Mouse (Mus musculus) MEL (cell line): ENCODE measurements around the gene Trappc2l. TPM values are rescaled to one million over a fixed set of nuclear protein-coding genes. Genes with fewer than 3 reads are reported as not detected.

Experiments used
- DNase-seq: peaks from one replicate; pipeline ENCODE4 v3.0.0; 2011; ENCODE audit warnings: low read depth, low spot score
- H3K27ac ChIP-seq: 2 replicates; pipeline ENCODE4 v1.5.1; 2012; ENCODE audit warnings: low read depth, mild to moderate bottlenecking, control low read depth, low read length, moderate library complexity; ENCODE audit not compliant: control insufficient read depth
- H3K27me3 ChIP-seq, 2 experiments: fragments of 150-350 bp in 1 of 2; sonication (generic) in 1 of 2; 2 replicates each; pipeline ENCODE4 v1.6.1; 2012; ENCODE audit warnings: low read length in 2 of 2, mild to moderate bottlenecking in 2 of 2, improper control_type of control experiment in 1 of 2, moderate library complexity in 1 of 2; ENCODE audit not compliant: insufficient read depth in 2 of 2, control insufficient read depth in 1 of 2
- H3K36me3 ChIP-seq, 2 experiments: 2 replicates each; pipeline ENCODE4 v1.6.1; 2012 to 2014; ENCODE audit warnings: low read length in 2 of 2, improper control_type of control experiment in 1 of 2, inconsistent platforms in 1 of 2, mild to moderate bottlenecking in 1 of 2; ENCODE audit not compliant: insufficient read depth in 2 of 2, control insufficient read depth in 1 of 2
- H3K4me1 ChIP-seq, 2 experiments: fragments of 150-350 bp in 1 of 2; sonication (generic) in 1 of 2; 2 replicates each; pipeline ENCODE4 v1.6.1; 2012; ENCODE audit warnings: low read length in 2 of 2, improper control_type of control experiment in 1 of 2, mild to moderate bottlenecking in 1 of 2; ENCODE audit not compliant: insufficient read depth in 2 of 2, control insufficient read depth in 1 of 2
- H3K4me3 ChIP-seq, 2 experiments: fragments of 150-350 bp in 1 of 2; sonication (generic) in 1 of 2; 2 replicates each; pipeline ENCODE4 v1.5.1; 2012; ENCODE audit warnings: low read depth in 2 of 2, low read length in 2 of 2, mild to moderate bottlenecking in 2 of 2, moderate library complexity in 2 of 2, control low read depth in 1 of 2, improper control_type of control experiment in 1 of 2; ENCODE audit not compliant: control insufficient read depth in 1 of 2, insufficient read depth in 1 of 2
- H3K79me2 ChIP-seq: 2 replicates; pipeline ENCODE4 v1.6.1; 2012; ENCODE audit warnings: mild to moderate bottlenecking, low read length, moderate library complexity; ENCODE audit not compliant: control insufficient read depth, poor library complexity, insufficient read depth
- H3K9ac ChIP-seq: 2 replicates; pipeline ENCODE4 v1.6.1; 2012; ENCODE audit warnings: low read depth, mild to moderate bottlenecking, control low read depth, low read length, moderate library complexity; ENCODE audit not compliant: control insufficient read depth, poor library complexity, severe bottlenecking
- H3K9me3 ChIP-seq: fragments of 150-350 bp; sonication (generic); replicated peaks from 2 replicates; pipeline ENCODE4 v1.6.1; 2012; ENCODE audit warnings: mild to moderate bottlenecking, low read length, improper control_type of control experiment, moderate library complexity; ENCODE audit not compliant: insufficient read depth
- CHD1 ChIP-seq: IDR thresholded peaks from 2 replicates; pipeline ENCODE4 v1.6.1; 2012; ENCODE audit warnings: low read depth, mild to moderate bottlenecking, inconsistent platforms, low read length, improper control_type of control experiment
- CHD2 ChIP-seq: IDR thresholded peaks from 2 replicates; pipeline ENCODE4 v1.6.1; 2011; ENCODE audit warnings: low read length, improper control_type of control experiment
- E2F4 ChIP-seq: IDR thresholded peaks from 2 replicates; pipeline ENCODE4 v1.6.1; 2011; ENCODE audit warnings: low read depth, low read length, improper control_type of control experiment, borderline replicate concordance
- ELF1 ChIP-seq: IDR thresholded peaks from 2 replicates; pipeline ENCODE4 v1.6.1; 2014; ENCODE audit warnings: low read depth, mild to moderate bottlenecking, inconsistent platforms, low read length, improper control_type of control experiment, moderate library complexity
- MAX ChIP-seq: IDR thresholded peaks from 2 replicates; pipeline ENCODE4 v1.6.1; 2011; ENCODE audit warnings: low read length, improper control_type of control experiment
- MXI1 ChIP-seq: IDR thresholded peaks from 2 replicates; pipeline ENCODE4 v1.6.1; 2011; ENCODE audit warnings: mild to moderate bottlenecking, low read depth, low read length, improper control_type of control experiment
- MYB ChIP-seq: IDR thresholded peaks from 2 replicates; pipeline ENCODE4 v1.6.1; 2011; ENCODE audit warnings: mild to moderate bottlenecking, low read depth, low read length, improper control_type of control experiment
- MYC ChIP-seq: IDR thresholded peaks from 2 replicates; pipeline ENCODE4 v1.6.1; 2011; ENCODE audit warnings: low read depth, mild to moderate bottlenecking, low read length, improper control_type of control experiment, moderate library complexity
- POLR2A ChIP-seq, 2 experiments: IDR thresholded peaks; 2 replicates each; pipeline ENCODE4 v1.6.1; 2011 to 2012; ENCODE audit warnings: low read length in 2 of 2, mild to moderate bottlenecking in 2 of 2, control low read depth in 1 of 2, improper control_type of control experiment in 1 of 2, low read depth in 1 of 2, moderate library complexity in 1 of 2; ENCODE audit not compliant: control insufficient read depth in 1 of 2, insufficient read depth in 1 of 2, poor library complexity in 1 of 2
- POLR2AphosphoS2 ChIP-seq: IDR thresholded peaks from 2 replicates; pipeline ENCODE4 v1.6.1; 2011; ENCODE audit warnings: low read length, improper control_type of control experiment
- POLR2AphosphoS5 ChIP-seq: IDR thresholded peaks from 2 replicates; pipeline ENCODE4 v1.6.1; 2012; ENCODE audit warnings: low read depth, borderline replicate concordance, mild to moderate bottlenecking, inconsistent platforms, low read length, moderate library complexity, mixed read lengths
- SMC3 ChIP-seq: IDR thresholded peaks from 2 replicates; pipeline ENCODE4 v1.6.1; 2011; ENCODE audit warnings: low read depth, low read length, improper control_type of control experiment
- USF1 ChIP-seq: IDR thresholded peaks from 2 replicates; pipeline ENCODE4 v1.6.1; 2014; ENCODE audit warnings: low read depth, mild to moderate bottlenecking, inconsistent platforms, low read length, improper control_type of control experiment, moderate library complexity
- ZNF384 ChIP-seq: IDR thresholded peaks from 2 replicates; pipeline ENCODE4 v1.6.1; 2012; ENCODE audit warnings: low read depth, mild to moderate bottlenecking, inconsistent platforms, low read length, improper control_type of control experiment
- polyA plus RNA-seq, 2 experiments: library from polyadenylated mRNA; stranded (reverse) in 1 of 2; unstranded in 1 of 2; fragments of >175 nt in 1 of 2; fragments of >200 nt in 1 of 2; gene quantifications; 2 replicates each; pipeline versions ENCODE4 v1.2.1 to v1.2.4; 2012; ENCODE audit warnings: low replicate concordance in 2 of 2, low read depth in 1 of 2; ENCODE audit not compliant: insufficient read length in 2 of 2, insufficient read depth in 1 of 2, missing spikeins in 1 of 2
- total RNA-seq: library from RNA; depleted of rRNA; stranded (reverse); fragments of 300-350 nt; gene quantifications from 2 replicates; pipeline ENCODE4 v1.2.3, GENCODE M21; 2012

Gene Trappc2l
- total and polyA plus RNA-seq, 3 experiments = 15.1 to 21.7 TPM; not detected in 1

DNA sequence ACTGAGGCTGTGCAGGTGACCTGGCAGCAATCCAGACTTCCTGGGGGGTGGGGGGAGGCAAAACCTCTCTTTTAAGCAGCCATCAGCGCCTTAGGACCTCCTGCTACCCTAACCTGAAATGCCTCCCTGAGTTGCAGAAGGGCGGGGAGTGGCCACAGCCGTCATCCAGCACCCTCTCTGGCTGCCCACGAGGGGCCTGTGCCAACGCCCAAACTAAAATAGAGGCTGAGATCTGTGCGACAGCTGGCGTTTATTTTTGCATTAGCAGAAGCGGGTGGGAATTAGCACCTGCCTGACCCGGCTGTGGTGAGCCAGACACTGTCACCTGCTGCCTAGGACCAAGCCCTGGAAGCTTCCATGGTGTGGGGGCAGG is 25.3 kb downstream of the Trappc2l start:
- Histone ChIP-seq H3K9ac (no peak overlapping the region), H3K27ac (no peak overlapping the region), H3K36me3 (peaks cover 12 to 16% of the 10 kb centered on the region in 2 experiments), H3K9me3 (no peaks in the 10 kb centered on the region), H3K79me2 (no peaks in the 10 kb centered on the region), H3K27me3 (no peaks in the 10 kb centered on the region), H3K4me1 (peaks cover 0 to 20% of the 10 kb centered on the region in 2 experiments; a peak in 2 of 4 replicates), H3K4me3 (no peak overlapping the region)
- TF ChIP-seq CHD2 (no peak), MYB (no peak), POLR2AphosphoS5 (no peak)
- no peak for DNase-seq

DNA sequence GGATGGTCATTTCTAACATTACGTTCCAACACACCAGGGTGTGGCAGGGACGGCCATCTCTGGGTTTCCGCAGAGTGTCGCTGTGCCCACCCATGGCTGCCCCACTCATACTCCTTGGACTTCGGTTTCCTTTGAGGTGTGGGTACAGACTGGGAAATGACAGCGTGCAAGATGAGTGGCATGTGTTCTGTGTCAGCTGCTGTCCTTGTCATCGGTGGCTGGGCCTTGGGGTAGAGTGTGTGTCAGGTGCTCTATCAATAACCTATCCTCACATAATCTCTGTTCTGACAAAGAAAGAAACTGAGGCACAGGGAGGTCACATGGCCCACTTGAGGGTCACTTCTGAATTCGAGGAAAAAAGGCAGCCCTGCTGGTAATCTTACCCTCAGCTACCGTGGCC is 25.8 kb downstream of the Trappc2l start:
- Histone ChIP-seq H3K9me3 (no peaks in the 10 kb centered on the region), H3K4me3 (no peak overlapping the region), H3K36me3 (peaks cover 12 to 16% of the 10 kb centered on the region in 2 experiments), H3K9ac (no peak overlapping the region), H3K27ac (no peak overlapping the region), H3K79me2 (no peaks in the 10 kb centered on the region), H3K4me1 (peaks cover 0 to 20% of the 10 kb centered on the region in 2 experiments; a peak in 2 of 4 replicates), H3K27me3 (no peaks in the 10 kb centered on the region)
- no peak for TF ChIP-seq USF1
- DNase-seq = no peak

DNA sequence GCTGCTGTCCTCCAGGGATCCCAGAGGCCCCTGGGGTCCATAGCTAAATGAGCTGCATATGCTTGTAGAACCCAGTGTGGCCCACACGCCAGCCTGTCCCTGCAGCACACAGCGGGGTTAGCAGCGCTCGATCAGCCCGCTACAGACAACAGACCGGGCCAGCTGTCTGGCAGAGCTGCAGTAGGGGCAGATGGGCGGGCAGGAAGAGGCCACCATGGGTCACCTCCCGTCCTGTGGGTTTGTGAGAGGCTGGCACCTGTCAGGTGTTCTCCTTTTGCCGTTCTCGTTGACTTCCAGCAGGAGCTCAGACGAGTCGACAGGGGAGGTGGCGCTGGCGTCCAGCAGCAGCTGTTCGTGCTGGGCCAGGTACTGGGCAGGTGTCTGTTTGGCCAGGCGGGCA is 27.2 kb downstream of the Trappc2l start:
- H3K9me3 ChIP-seq = no peaks in the 10 kb centered on the region
- H3K27ac ChIP-seq = no peak overlapping the region
- peaks cover 0 to 20% of the 10 kb centered on the region in 2 experiments; a peak in 2 of 4 replicates for H3K4me1 ChIP-seq
- no peak overlapping the region for H3K4me3 ChIP-seq
- TF ChIP-seq ELF1 (no peak), SMC3 (no peak), MAX (no peak), E2F4 (no peak)
- no peaks in the 10 kb centered on the region for H3K27me3 ChIP-seq
- H3K36me3 ChIP-seq = peaks cover 12 to 14% of the 10 kb centered on the region in 2 experiments
- DNase-seq = no peak
- H3K79me2 ChIP-seq = no peaks in the 10 kb centered on the region
- H3K9ac ChIP-seq = no peak overlapping the region

DNA sequence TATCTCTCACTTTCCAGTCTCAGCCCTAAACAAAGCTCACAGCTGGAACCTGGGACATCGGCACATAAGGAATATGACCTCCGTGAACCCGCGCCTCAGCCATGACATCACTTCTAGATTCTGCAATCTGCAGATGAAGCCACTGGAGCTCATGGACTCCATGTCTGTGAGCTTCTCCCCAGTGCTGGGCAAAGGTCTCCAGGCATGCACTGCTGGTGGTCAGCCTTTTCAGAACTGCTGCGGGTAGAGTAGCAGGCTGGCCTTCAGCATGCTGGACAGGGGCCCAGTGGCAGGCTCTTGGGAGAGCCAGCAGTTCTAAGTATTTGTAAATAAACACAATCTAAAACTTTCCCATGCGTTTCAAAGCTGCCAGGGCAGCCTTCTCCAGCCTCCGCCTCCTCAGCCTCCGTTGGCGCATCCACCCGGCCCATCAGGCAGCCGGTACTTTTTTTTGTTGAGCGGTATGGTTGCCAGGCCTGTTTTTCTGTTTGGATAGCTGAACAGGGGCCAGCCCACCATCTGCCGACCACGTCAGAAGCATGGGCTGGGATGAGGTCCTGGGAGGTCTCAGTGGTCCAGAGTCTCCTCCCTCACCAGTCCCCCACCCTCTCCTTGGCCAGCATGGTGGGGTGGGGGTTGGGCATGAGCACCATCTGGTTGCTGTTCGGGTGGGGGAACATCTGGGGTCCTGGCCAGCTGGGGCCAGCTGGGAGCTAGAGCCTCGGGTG is 28.2 kb downstream of the Trappc2l start:
- Histone ChIP-seq H3K27me3 (no peaks in the 10 kb centered on the region), H3K27ac (no peak overlapping the region), H3K4me1 (peaks cover 0 to 20% of the 10 kb centered on the region in 2 experiments; a peak in 2 of 4 replicates), H3K36me3 (peaks cover 7 to 12% of the 10 kb centered on the region in 2 experiments), H3K4me3 (no peak overlapping the region), H3K79me2 (no peaks in the 10 kb centered on the region), H3K9me3 (no peaks in the 10 kb centered on the region), H3K9ac (no peak overlapping the region)
- no peak for DNase-seq
- TF ChIP-seq MYB = no peak
- TF ChIP-seq CHD1 = no peak
- no peak for TF ChIP-seq MYC
- no peak for TF ChIP-seq ZNF384
- no peak for TF ChIP-seq MXI1
- peak in 1 of 2 experiments; percentile 8; a peak in 1 of 4 replicates for TF ChIP-seq POLR2A (IDR thresholded peaks at IDR 0.05; ENCODE audit: control insufficient read depth in 1 of 2, insufficient read depth in 1 of 2, low read depth in 1 of 2, low read length in 2 of 2, poor library complexity in 1 of 2)
- TF ChIP-seq POLR2AphosphoS2 = 0 out of 2 replicates have a peak, but pooled peaks have one; percentile 13
- TF ChIP-seq POLR2AphosphoS5 = no peak
